Mouse (Mus musculus): ENCODE data around the gene Tmem120a.

Gene Tmem120a

GRCm38 (mm10) chr5:135731322-135731721 is 12.9 kb downstream of the Tmem120a start:
- no peak for DNase-seq

- no peak for DNase-seq
Measured at GRCm38 (mm10) chr5:135730916-135731315, 13.3 kb downstream of the Tmem120a start.

GRCm38 (mm10) chr5:135730278-135730677 is 14.0 kb downstream of the Tmem120a start:
- DNase-seq, result no peak

GRCm38 (mm10) chr5:135729351-135729750 is 14.9 kb downstream of the Tmem120a start:
- DNase-seq, result no peak

- DNase-seq, result no peak
Measured at GRCm38 (mm10) chr5:135728361-135728760, 15.9 kb downstream of the Tmem120a start.

GRCm38 (mm10) chr5:135727871-135728270 is 16.4 kb downstream of the Tmem120a start:
- DNase-seq, result no peak

- no peak for DNase-seq
Measured at GRCm38 (mm10) chr5:135726641-135727346, 17.5 kb downstream of the Tmem120a start.

- DNase-seq, result no peak
Measured at GRCm38 (mm10) chr5:135725991-135726390, 18.3 kb downstream of the Tmem120a start.

- DNase-seq, result no peak
Measured at GRCm38 (mm10) chr5:135725391-135725841, 18.8 kb downstream of the Tmem120a start.

GRCm38 (mm10) chr5:135724536-135725322 is 19.5 kb downstream of the Tmem120a start:
- no peak for DNase-seq

- DNase-seq, result no peak
Measured at GRCm38 (mm10) chr5:135723165-135723751, 21.0 kb downstream of the Tmem120a start.

GRCm38 (mm10) chr5:135722121-135722520 is 22.1 kb downstream of the Tmem120a start:
- peak; percentile 51 for DNase-seq

- DNase-seq, result no peak
Measured at GRCm38 (mm10) chr5:135721076-135721475, 23.2 kb downstream of the Tmem120a start.

- DNase-seq, result no peak
Measured at GRCm38 (mm10) chr5:135720121-135720520, 24.1 kb downstream of the Tmem120a start.

- no peak for DNase-seq
Measured at GRCm38 (mm10) chr5:135719586-135720120, 24.6 kb downstream of the Tmem120a start.

- no peak for DNase-seq
Measured at GRCm38 (mm10) chr5:135715624-135716023, 28.6 kb downstream of the Tmem120a start.

- DNase-seq, result no peak
Measured at GRCm38 (mm10) chr5:135713441-135714218, 30.6 kb downstream of the Tmem120a start.

- DNase-seq, result no peak
Measured at GRCm38 (mm10) chr5:135712803-135713202, 31.4 kb downstream of the Tmem120a start.

- DNase-seq, result no peak
Measured at GRCm38 (mm10) chr5:135711582-135712355, 32.5 kb downstream of the Tmem120a start.

GRCm38 (mm10) chr5:135710599-135711214 is 33.5 kb downstream of the Tmem120a start:
- no peak for DNase-seq

GRCm38 (mm10) chr5:135709716-135710115 is 34.5 kb downstream of the Tmem120a start:
- no peak for DNase-seq

Data from right cerebral cortex, postnatal 4 days (tissue).